Mouse (Mus musculus) heart, embryonic 10.5 days (tissue): ENCODE data around the gene Rpl5. TPM values are rescaled to one million over a fixed set of nuclear protein-coding genes. Genes with fewer than 3 reads are reported as not detected.

Experiments
- DNase-seq: peaks from one replicate; pipeline ENCODE4 v3.0.0-alpha.2; 2017; ENCODE audit warnings: low spot score
- H3K27ac ChIP-seq: fragments of 300-500 bp; sonication (generic); 2 replicates; pipeline ENCODE4 v1.5.1; 2016; ENCODE audit warnings: mild to moderate bottlenecking
- H3K27me3 ChIP-seq: fragments of 300-500 bp; sonication (generic); 2 replicates; pipeline ENCODE4 v1.6.1; 2016; ENCODE audit warnings: mild to moderate bottlenecking; ENCODE audit not compliant: poor library complexity, insufficient read depth, severe bottlenecking
- H3K36me3 ChIP-seq: fragments of 300-500 bp; sonication (generic); 2 replicates; pipeline ENCODE4 v1.6.1; 2016; ENCODE audit warnings: mild to moderate bottlenecking, moderate library complexity
- H3K4me1 ChIP-seq: fragments of 300-500 bp; sonication (generic); 2 replicates; pipeline ENCODE4 v1.6.1; 2016; ENCODE audit warnings: mild to moderate bottlenecking
- H3K4me3 ChIP-seq: fragments of 300-500 bp; sonication (generic); 2 replicates; pipeline ENCODE4 v1.5.1; 2016; ENCODE audit warnings: mild to moderate bottlenecking, moderate library complexity
- H3K9me3 ChIP-seq: fragments of 300-500 bp; sonication (generic); 2 replicates; pipeline ENCODE4 v1.6.1; 2016; ENCODE audit warnings: mild to moderate bottlenecking, moderate library complexity
- WGBS: fragments of 180-500 bp; shearing (Covaris S2); methylation state at CpG from one replicate; pipeline ENCODE4 v1.1.7; 2016; 5-methylcytosine and 5-hydroxymethylcytosine counted together
- polyA plus RNA-seq: library from polyadenylated mRNA; unstranded; fragments of >200 nt; fragmentation: Nextera tagmentation; extraction: Ambion mirVana; gene quantifications from 2 replicates; pipeline ENCODE4 v1.2.1, GENCODE M21; 2016

Rpl5 gene
- polyA plus RNA-seq, 1 experiment from 2014 or later: 78.8 TPM

- 83% methylated on average over 3 of the region's 3 CpGs for WGBS
- Histone ChIP-seq H3K27ac (no peak overlapping the region), H3K4me1 (no peaks in the 10 kb centered on the region), H3K4me3 (no peak overlapping the region), H3K36me3 (peaks cover 53% of the 10 kb centered on the region), H3K27me3 (no peaks in the 10 kb centered on the region), H3K9me3 (no peaks in the 10 kb centered on the region)
- no peak for DNase-seq
Measured at GRCm38 (mm10) chr5:107909668-107910067, 9.4 kb downstream of the Rpl5 start.

GRCm38 (mm10) chr5:107910084-107910616 is 9.8 kb downstream of the Rpl5 start:
- Histone ChIP-seq H3K36me3 (peaks cover 49% of the 10 kb centered on the region), H3K27ac (no peak overlapping the region), H3K27me3 (no peaks in the 10 kb centered on the region), H3K4me3 (no peak overlapping the region), H3K4me1 (no peaks in the 10 kb centered on the region), H3K9me3 (no peaks in the 10 kb centered on the region)
- no peak for DNase-seq
- WGBS: 66% methylated on average over 5 of the region's 5 CpGs

- Histone ChIP-seq H3K4me3 (no peak overlapping the region), H3K9me3 (no peaks in the 10 kb centered on the region), H3K27me3 (no peaks in the 10 kb centered on the region), H3K4me1 (no peaks in the 10 kb centered on the region), H3K27ac (no peak overlapping the region), H3K36me3 (peaks cover 40% of the 10 kb centered on the region)
- WGBS: 84% methylated on average over 5 of the region's 5 CpGs
- DNase-seq: no peak
Measured at GRCm38 (mm10) chr5:107911012-107911411, 10.7 kb downstream of the Rpl5 start.

- no peaks in the 10 kb centered on the region for H3K9me3 ChIP-seq
- H3K27me3 ChIP-seq: no peaks in the 10 kb centered on the region
- H3K4me3 ChIP-seq: no peak overlapping the region
- H3K36me3 ChIP-seq: no peaks in the 10 kb centered on the region
- 42% methylated on average over 4 of the region's 4 CpGs for WGBS
- no peak for DNase-seq
- no peaks in the 10 kb centered on the region for H3K4me1 ChIP-seq
- H3K27ac ChIP-seq: no peak overlapping the region
Measured at GRCm38 (mm10) chr5:107915280-107915679, 15.0 kb downstream of the Rpl5 start.

- DNase-seq: no peak
- no peaks in the 10 kb centered on the region for H3K36me3 ChIP-seq
- H3K27me3 ChIP-seq: no peaks in the 10 kb centered on the region
- WGBS: 67% methylated on average over 2 of the region's 2 CpGs
- no peaks in the 10 kb centered on the region for H3K9me3 ChIP-seq
- H3K4me1 ChIP-seq: no peaks in the 10 kb centered on the region
- H3K4me3 ChIP-seq: no peak overlapping the region
- no peak overlapping the region for H3K27ac ChIP-seq
Measured at GRCm38 (mm10) chr5:107921400-107922252, 21.3 kb downstream of the Rpl5 start.

- Histone ChIP-seq H3K9me3 (no peaks in the 10 kb centered on the region), H3K27ac (no peak overlapping the region), H3K27me3 (no peaks in the 10 kb centered on the region), H3K36me3 (no peaks in the 10 kb centered on the region), H3K4me1 (no peaks in the 10 kb centered on the region), H3K4me3 (no peak overlapping the region)
- 84% methylated on average over 1 of the region's 1 CpGs for WGBS
- DNase-seq: no peak
Measured at GRCm38 (mm10) chr5:107922836-107923235, 22.5 kb downstream of the Rpl5 start.

GRCm38 (mm10) chr5:107924564-107924963 is 24.3 kb downstream of the Rpl5 start:
- H3K9me3 ChIP-seq: no peaks in the 10 kb centered on the region
- DNase-seq: no peak
- no peaks in the 10 kb centered on the region for H3K36me3 ChIP-seq
- no peak overlapping the region for H3K4me3 ChIP-seq
- 80% methylated on average over 8 of the region's 8 CpGs for WGBS
- H3K27ac ChIP-seq: no peak overlapping the region
- no peaks in the 10 kb centered on the region for H3K4me1 ChIP-seq
- H3K27me3 ChIP-seq: no peaks in the 10 kb centered on the region

- Histone ChIP-seq H3K4me3 (no peak overlapping the region), H3K36me3 (no peaks in the 10 kb centered on the region), H3K27ac (no peak overlapping the region), H3K9me3 (no peaks in the 10 kb centered on the region), H3K27me3 (no peaks in the 10 kb centered on the region), H3K4me1 (no peaks in the 10 kb centered on the region)
- WGBS: 65% methylated on average over 11 of the region's 11 CpGs
- DNase-seq: no peak
Measured at GRCm38 (mm10) chr5:107926550-107927249, 26.4 kb downstream of the Rpl5 start.

GRCm38 (mm10) chr5:107932556-107932955 is 32.3 kb downstream of the Rpl5 start:
- no peaks in the 10 kb centered on the region for H3K9me3 ChIP-seq
- DNase-seq: no peak
- WGBS: 30% methylated on average over 2 of the region's 2 CpGs
- H3K27me3 ChIP-seq: no peaks in the 10 kb centered on the region
- H3K36me3 ChIP-seq: no peaks in the 10 kb centered on the region
- H3K4me3 ChIP-seq: no peak overlapping the region
- no peak overlapping the region for H3K27ac ChIP-seq
- H3K4me1 ChIP-seq: peaks cover 3% of the 10 kb centered on the region; the same call in 1 of the 2 replicates

- H3K27ac ChIP-seq: no peak overlapping the region
- no peaks in the 10 kb centered on the region for H3K27me3 ChIP-seq
- DNase-seq: no peak
- peaks cover 3% of the 10 kb centered on the region; the same call in 1 of the 2 replicates for H3K4me1 ChIP-seq
- H3K4me3 ChIP-seq: no peak overlapping the region
- 83% methylated on average over 4 of the region's 4 CpGs for WGBS
- no peaks in the 10 kb centered on the region for H3K36me3 ChIP-seq
- H3K9me3 ChIP-seq: no peaks in the 10 kb centered on the region
Measured at GRCm38 (mm10) chr5:107933202-107933974, 33.1 kb downstream of the Rpl5 start.

- no peak overlapping the region for H3K27ac ChIP-seq
- H3K9me3 ChIP-seq: no peaks in the 10 kb centered on the region
- no peak for DNase-seq
- no peaks in the 10 kb centered on the region for H3K27me3 ChIP-seq
- peaks cover 9% of the 10 kb centered on the region; the same call in 1 of the 2 replicates for H3K4me1 ChIP-seq
- WGBS: 84% methylated on average over 10 of the region's 10 CpGs
- no peaks in the 10 kb centered on the region for H3K36me3 ChIP-seq
- H3K4me3 ChIP-seq: no peak overlapping the region
Measured at GRCm38 (mm10) chr5:107934770-107935543, 34.7 kb downstream of the Rpl5 start.
